Comparison of ENCODE assay signal across 23 mouse cellular contexts in the genomic region with DNA sequence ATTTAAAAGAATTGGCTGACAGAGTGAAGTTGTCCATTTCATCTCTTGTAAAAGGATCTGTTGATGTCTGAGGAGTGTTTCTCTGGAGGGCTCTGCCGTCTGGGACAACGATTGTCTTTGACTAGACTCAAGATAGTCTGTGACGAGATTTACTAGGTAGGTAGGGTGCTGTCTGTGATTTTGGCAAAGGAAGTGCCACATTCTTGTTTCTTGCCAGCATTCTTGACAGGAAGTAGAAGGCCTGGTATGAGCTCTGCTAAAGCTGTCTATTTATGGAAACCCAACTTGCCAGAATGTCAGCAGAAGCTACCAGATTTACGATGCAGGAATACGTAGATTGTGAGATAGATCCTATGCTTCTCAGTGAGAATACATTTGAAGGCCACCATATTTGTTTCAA.
"Had no signal": no experiment of that assay in that cellular context is flagged by ENCODE, and none has a peak within 500 bp of the region (broad histone marks: within the 10 kb centered on the region; RNA-seq: fewer than 3 reads in every experiment).

No protein-coding gene starts in this region.

- H3K9me3 ChIP-seq: heart, embryonic 12.5 days; hindbrain, embryonic 10.5 days; hindbrain, embryonic 12.5 days; intestine, embryonic 15.5 days; limb, embryonic 10.5 days; limb, embryonic 12.5 days; liver, embryonic 13.5 days had no signal

- DNase-seq: gastrocnemius, postnatal 10 days; gastrocnemius, postnatal 25 days; heart, postnatal 4 days; kidney, adult 18-20 months; kidney, adult 8-10 months; kidney, postnatal 10 days; kidney, postnatal 25 days; kidney, postnatal 4 days; liver; liver, embryonic 13.5 days had no signal

- H3K27ac ChIP-seq: hindbrain, embryonic 10.5 days; hindbrain, embryonic 12.5 days; hindbrain, embryonic 14.5 days; intestine, embryonic 15.5 days; layer of hippocampus, adult 2 months; left cerebral cortex, adult 2 months; limb, embryonic 10.5 days; limb, embryonic 12.5 days; liver, embryonic 13.5 days had no signal

- H3K9ac ChIP-seq: heart, embryonic 12.5 days; hindbrain, embryonic 12.5 days; hindbrain, embryonic 14.5 days; intestine, embryonic 15.5 days; limb, embryonic 12.5 days; liver, embryonic 13.5 days had no signal

- ATAC-seq: hindbrain, embryonic 16.5 days; inflammation-experienced regulatory T-cells, adult 6 months; intestine, embryonic 15.5 days; intestine, postnatal 0 days had no signal

- H3K27me3 ChIP-seq: heart, embryonic 12.5 days; hindbrain, embryonic 12.5 days; intestine, embryonic 15.5 days; limb, embryonic 12.5 days; liver, embryonic 13.5 days had no signal

- H3K4me3 ChIP-seq: heart, embryonic 12.5 days; hindbrain, embryonic 10.5 days; hindbrain, embryonic 12.5 days; intestine, embryonic 15.5 days; layer of hippocampus, adult 2 months; left cerebral cortex, adult 2 months; limb, embryonic 10.5 days; limb, embryonic 12.5 days; liver, embryonic 13.5 days had no signal

- H3K4me1 ChIP-seq: hindbrain, embryonic 10.5 days; hindbrain, embryonic 12.5 days; intestine, embryonic 15.5 days; limb, embryonic 10.5 days; limb, embryonic 12.5 days; liver, embryonic 13.5 days had no signal

- H3K4me2 ChIP-seq: heart, embryonic 12.5 days; hindbrain, embryonic 12.5 days; hindbrain, embryonic 14.5 days; intestine, embryonic 15.5 days; limb, embryonic 12.5 days; liver, embryonic 11.5 days; liver, embryonic 13.5 days had no signal

- H3K36me3 ChIP-seq: hindbrain, embryonic 10.5 days; hindbrain, embryonic 12.5 days; intestine, embryonic 15.5 days; limb, embryonic 10.5 days; limb, embryonic 12.5 days had no signal
